In genomic region chr6:59264965-59265364, GRCm38 (mm10) we compare ENCODE assay signal across 16 mouse cellular contexts.
"Had no signal": no experiment of that assay in that cellular context is flagged by ENCODE, and none has a peak within 500 bp of the region (broad histone marks: within the 10 kb centered on the region; RNA-seq: fewer than 3 reads in every experiment).

No protein-coding gene starts in this region.

- H3K4me3 ChIP-seq: neural tube, embryonic 13.5 days; neural tube, embryonic 15.5 days; stomach, embryonic 15.5 days had no signal

- DNase-seq: retina, postnatal 1 day; right cerebral cortex, adult 18-20 months; right cerebral cortex, postnatal 14 days; right cerebral cortex, postnatal 25 days; right cerebral cortex, postnatal 4 days; spleen, adult 18-20 months; thymus, adult 18-20 months; thymus, adult 2 months; thymus, postnatal 14 days; thymus, postnatal 25 days; thymus, postnatal 36 days; thymus, postnatal 4 days had no signal

- H3K27ac ChIP-seq: neural tube, embryonic 13.5 days; neural tube, embryonic 15.5 days; stomach, embryonic 15.5 days; stomach, postnatal 0 days had no signal
